Mouse (Mus musculus) heart, adult 8-10 months (tissue): ENCODE measurements around the gene Tsga8. TPM values are rescaled to one million over a fixed set of nuclear protein-coding genes. Genes with fewer than 3 reads are reported as not detected.

Experiments
- DNase-seq: peaks from one replicate; pipeline ENCODE4 v3.0.0; 2022; ENCODE audit warnings: low spot score
- total RNA-seq, 4 experiments: library from RNA; stranded (reverse); gene quantifications; 2 replicates each; pipeline ENCODE4 v1.2.4; 2022

Gene Tsga8
- total RNA-seq: not detected

DNA sequence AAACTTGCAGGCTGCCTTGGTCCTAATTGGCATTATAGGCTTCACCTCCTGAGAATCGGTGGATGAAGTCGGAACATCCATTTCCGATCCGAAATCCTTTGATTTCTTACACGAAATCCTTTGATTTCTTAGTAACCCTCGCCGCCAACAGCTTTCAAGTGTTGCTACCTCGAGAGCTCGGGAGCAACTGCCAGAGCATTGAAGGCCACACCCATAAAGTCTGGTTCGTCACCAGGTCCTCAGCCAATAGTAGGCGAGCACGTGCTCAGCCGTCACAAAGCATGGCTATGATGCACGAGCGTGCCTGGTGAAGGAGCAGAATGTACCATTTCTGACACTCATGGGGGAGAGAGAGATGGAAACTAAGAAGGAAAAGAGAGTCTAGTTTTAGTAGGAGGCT lies at the start of gene Tsga8:
Gene Tsga8, minus strand, starts transcription at position 327 of the 400 bp plus-strand sequence.
- DNase-seq: no peak
